Mouse (Mus musculus) hindbrain, embryonic 15.5 days (tissue): ENCODE data around the gene Atp5mpl. TPM values are rescaled to one million over a fixed set of nuclear protein-coding genes. Genes with fewer than 3 reads are reported as not detected.
"Not testable (repeated sequence)": the region's sequence is repeated elsewhere in the genome, so short reads cannot be mapped to it uniquely, and the experiment has no call there.

Source experiments
- ATAC-seq: fragments of 200-750 bp; cut with Nextera tagmentation; 2 replicates; pipeline ENCODE4 v1.8.0; 2017; ENCODE audit warnings: low read depth, moderate number of reproducible peaks, moderate TSS enrichment; ENCODE audit not compliant: low FRiP score
- H3K27ac ChIP-seq: fragments of 300-500 bp; sonication (generic); replicated peaks from 2 replicates; pipeline ENCODE4 v1.5.1; 2015; ENCODE audit warnings: mild to moderate bottlenecking, inconsistent platforms
- H3K27me3 ChIP-seq: fragments of 300-500 bp; sonication (generic); 2 replicates; pipeline ENCODE4 v1.6.1; 2015; ENCODE audit warnings: control low read depth, inconsistent platforms
- H3K36me3 ChIP-seq: fragments of 300-500 bp; sonication (generic); 2 replicates; pipeline ENCODE4 v1.6.1; 2015; ENCODE audit warnings: control low read depth, inconsistent platforms
- H3K4me1 ChIP-seq: fragments of 300-500 bp; sonication (generic); replicated peaks from 2 replicates; pipeline ENCODE4 v1.6.1; 2015; ENCODE audit warnings: control low read depth, inconsistent platforms
- H3K4me2 ChIP-seq: fragments of 300-500 bp; sonication (generic); 2 replicates; pipeline ENCODE4 v1.6.1; 2015; ENCODE audit warnings: moderate library complexity, mild to moderate bottlenecking, inconsistent platforms
- H3K4me3 ChIP-seq: fragments of 300-500 bp; sonication (generic); 2 replicates; pipeline ENCODE4 v1.5.1; 2015; ENCODE audit warnings: mild to moderate bottlenecking, inconsistent platforms
- H3K9ac ChIP-seq: fragments of 300-500 bp; sonication (generic); 2 replicates; pipeline ENCODE4 v1.6.1; 2015; ENCODE audit warnings: inconsistent platforms
- H3K9me3 ChIP-seq: fragments of 300-500 bp; sonication (generic); 2 replicates; pipeline ENCODE4 v1.6.1; 2016; ENCODE audit warnings: control low read depth, inconsistent platforms
- whole genome bisulfite sequencing: fragments of 180-500 bp; shearing (Covaris S2); methylation state at CpG from one replicate; pipeline ENCODE4 v1.1.7; 2015; 5-methylcytosine and 5-hydroxymethylcytosine counted together
- polyA plus RNA-seq: library from polyadenylated mRNA; unstranded; fragments of >200 nt; fragmentation: Nextera tagmentation; extraction: Ambion mirVana; gene quantifications from 2 replicates; pipeline ENCODE4 v1.2.1, GENCODE M21; 2015

The Atp5mpl gene
- polyA plus RNA-seq, 1 experiment from 2014 or later = 787 TPM

DNA sequence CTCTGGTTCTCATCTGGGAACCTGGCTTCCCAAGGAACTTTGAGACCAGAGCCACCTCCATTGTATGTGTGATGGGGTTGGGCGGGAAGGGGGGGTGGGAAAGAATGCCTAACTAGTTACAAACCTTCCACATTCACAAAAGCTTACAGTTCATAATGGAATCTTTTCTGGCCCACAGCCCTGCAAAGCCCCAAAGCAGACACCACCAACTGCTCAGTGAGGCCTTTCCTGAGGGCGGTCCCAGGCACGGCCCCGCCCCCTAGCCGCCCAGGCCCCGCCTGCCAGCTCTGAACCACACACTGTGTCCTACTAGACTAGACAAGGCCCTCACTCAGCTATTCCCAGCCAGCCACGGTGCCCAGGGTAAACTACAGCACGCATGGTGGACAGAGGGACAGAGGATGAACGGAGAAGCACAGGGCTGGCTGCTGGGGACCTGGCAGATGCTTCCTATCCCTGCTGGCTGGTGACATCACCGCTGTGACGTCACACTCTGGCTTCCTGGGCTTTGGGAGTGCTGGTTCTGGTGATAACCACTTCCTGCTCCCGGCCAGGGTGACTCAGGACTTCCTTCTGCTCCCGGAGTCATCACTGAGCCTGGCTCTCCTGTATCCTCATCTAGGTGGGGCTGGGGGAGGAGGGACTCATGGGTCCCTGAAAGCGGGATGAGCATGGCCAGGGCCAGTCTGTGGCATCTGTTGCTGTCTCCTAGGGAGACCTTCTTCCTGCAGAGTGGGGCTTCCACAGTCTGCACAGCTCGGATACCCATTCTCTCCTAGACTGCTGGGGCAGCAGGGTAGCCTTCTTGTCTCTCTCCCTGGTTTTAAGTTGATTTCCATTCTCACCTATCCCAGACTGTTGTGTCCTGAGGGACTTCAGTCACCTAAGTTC, 20.8 kb downstream of the Atp5mpl start:
- H3K4me1 ChIP-seq, H3K36me3 ChIP-seq, H3K27me3 ChIP-seq, H3K27ac ChIP-seq, H3K9me3 ChIP-seq, H3K4me3 ChIP-seq, H3K4me2 ChIP-seq, H3K9ac ChIP-seq: not testable (repeated sequence)
- WGBS = 64% methylated on average over 12 of the region's 15 CpGs
- ATAC-seq = 0 out of 2 replicates have a peak, but pooled peaks have one; percentile 37

DNA sequence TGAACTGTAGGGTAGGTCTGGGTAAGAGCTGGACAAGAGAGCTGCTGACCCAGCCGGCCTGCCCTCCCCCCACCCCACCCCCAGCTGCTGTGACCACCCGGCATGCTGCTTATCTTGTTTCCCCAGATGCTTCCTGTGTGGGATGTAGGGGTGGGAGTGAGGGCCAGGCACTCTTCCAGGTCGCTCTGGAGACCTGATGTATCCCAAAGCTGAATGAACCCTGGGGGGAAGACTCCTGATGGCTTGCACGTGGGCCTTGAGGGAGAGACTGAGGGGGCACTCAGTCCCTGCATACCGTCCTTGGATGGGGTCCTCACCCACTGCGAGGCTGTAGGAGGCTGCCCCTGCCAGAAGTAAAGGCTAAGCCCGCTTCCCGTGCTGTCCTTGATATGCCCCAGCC, 21.7 kb downstream of the Atp5mpl start:
- Histone ChIP-seq H3K9me3 (no peaks in the 10 kb centered on the region), H3K4me1 (no peaks in the 10 kb centered on the region; the same call in 1 of the 2 replicates), H3K27ac (0 out of 2 replicates have a peak overlapping the region, but pooled peaks have one; percentile 27), H3K4me3 (no peak overlapping the region), H3K27me3 (no peaks in the 10 kb centered on the region), H3K36me3 (no peaks in the 10 kb centered on the region), H3K4me2 (no peak overlapping the region), H3K9ac (no peak overlapping the region)
- 67% methylated on average over 8 of the region's 8 CpGs for WGBS
- 0 out of 2 replicates have a peak, but pooled peaks have one; percentile 23 for ATAC-seq

DNA sequence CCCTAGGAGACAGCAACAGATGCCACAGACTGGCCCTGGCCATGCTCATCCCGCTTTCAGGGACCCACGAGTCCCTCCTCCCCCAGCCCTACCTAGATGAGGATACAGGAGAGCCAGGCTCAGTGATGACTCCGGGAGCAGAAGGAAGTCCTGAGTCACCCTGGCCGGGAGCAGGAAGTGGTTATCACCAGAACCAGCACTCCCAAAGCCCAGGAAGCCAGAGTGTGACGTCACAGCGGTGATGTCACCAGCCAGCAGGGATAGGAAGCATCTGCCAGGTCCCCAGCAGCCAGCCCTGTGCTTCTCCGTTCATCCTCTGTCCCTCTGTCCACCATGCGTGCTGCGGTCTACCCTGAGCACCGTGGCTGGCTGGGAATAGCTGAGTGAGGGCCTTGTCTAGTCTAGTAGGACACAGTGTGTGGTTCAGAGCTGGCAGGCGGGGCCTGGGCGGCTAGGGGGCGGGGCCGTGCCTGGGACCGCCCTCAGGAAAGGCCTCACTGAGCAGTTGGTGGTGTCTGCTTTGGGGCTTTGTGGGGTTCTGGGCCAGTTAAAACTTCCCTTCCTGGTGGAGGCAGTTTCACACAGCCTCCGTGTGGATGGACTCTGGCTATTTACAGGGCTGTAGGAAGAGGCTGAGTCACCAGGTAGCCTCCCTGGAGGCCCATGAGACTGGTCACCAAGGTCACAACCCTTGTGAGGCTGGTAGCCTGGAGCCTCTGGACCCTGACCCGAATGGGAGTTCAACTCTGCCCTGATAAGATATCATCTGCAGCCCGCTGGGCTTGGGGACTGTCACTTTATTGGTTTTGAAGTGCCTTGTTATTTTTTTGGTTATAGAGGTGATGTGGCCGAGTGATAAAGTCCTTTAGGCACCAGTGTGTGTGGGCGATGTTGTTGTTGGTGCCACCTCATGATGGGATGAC, 22.5 kb downstream of the Atp5mpl start:
- H3K4me3 ChIP-seq, H3K27me3 ChIP-seq, ATAC-seq, H3K9me3 ChIP-seq, H3K4me1 ChIP-seq, H3K9ac ChIP-seq, H3K27ac ChIP-seq, H3K36me3 ChIP-seq, H3K4me2 ChIP-seq: not testable (repeated sequence)
- WGBS = 76% methylated on average over 17 of the region's 20 CpGs

DNA sequence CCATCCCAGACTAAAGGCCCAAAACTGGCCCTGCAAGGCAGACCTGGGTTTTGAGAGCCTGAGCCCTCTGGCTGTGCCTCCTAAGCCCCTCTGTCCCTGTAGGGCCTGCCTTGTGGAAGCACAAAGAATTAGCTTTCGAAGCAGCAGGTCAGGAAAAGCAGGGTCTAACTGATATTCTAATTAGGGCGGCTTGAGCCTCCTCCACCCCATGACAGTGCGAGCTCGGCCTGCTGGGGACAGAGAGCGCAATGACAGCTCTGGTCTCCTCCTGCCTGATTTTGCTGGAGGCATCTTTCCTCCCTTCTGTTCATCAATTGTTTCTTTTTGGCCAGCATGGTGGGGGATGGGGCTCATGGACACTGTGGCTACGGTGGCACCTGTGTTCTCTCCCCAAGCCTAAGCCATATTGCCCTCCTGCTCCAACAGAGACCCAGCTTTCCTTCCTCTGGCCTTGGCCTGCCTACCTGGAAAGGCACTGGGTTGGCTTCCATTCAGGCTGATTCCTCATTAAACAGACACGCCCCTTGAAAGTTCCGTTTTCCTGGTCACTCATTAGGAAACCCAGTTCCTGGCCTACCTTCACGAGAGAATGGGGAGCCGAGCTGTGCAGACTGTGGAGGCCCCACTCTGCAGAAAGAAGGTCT, 23.2 kb downstream of the Atp5mpl start:
- Histone ChIP-seq H3K4me2 (no peak overlapping the region), H3K36me3 (no peaks in the 10 kb centered on the region), H3K27ac (no peak overlapping the region), H3K4me1 (no peaks in the 10 kb centered on the region; the same call in 1 of the 2 replicates), H3K27me3 (no peaks in the 10 kb centered on the region), H3K4me3 (no peak overlapping the region), H3K9ac (no peak overlapping the region), H3K9me3 (no peaks in the 10 kb centered on the region)
- no peak for ATAC-seq
- 72% methylated on average over 10 of the region's 10 CpGs for WGBS

DNA sequence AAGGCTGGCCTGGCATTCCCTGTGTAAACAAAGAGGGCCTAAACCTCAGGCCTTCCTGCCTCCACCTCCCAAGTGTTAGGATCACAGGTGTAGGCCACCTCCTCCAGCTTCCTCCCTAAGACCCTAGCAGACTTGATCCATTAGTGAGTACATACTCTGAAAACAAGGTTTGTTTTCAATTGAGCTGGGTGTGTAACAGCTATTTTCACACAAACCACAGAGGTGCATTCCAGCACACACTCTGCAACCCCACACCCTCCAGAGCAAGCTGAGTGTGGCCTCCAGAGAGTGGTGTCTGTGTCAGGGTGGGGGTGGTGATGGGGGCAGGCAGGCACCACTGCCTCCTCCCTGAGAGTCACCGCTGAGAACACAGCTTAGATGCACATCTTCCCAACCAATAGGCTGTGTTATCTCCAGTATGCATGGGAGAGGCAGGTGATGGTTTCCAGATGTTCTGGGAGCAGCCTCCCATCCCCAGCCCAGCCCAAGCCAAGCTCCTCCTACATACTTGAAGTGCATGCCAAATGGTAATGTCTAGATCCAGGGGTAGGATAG, 28.1 kb downstream of the Atp5mpl start:
- no peak for ATAC-seq
- H3K27ac ChIP-seq = no peak overlapping the region
- WGBS = 82% methylated on average over 1 of the region's 1 CpGs

DNA sequence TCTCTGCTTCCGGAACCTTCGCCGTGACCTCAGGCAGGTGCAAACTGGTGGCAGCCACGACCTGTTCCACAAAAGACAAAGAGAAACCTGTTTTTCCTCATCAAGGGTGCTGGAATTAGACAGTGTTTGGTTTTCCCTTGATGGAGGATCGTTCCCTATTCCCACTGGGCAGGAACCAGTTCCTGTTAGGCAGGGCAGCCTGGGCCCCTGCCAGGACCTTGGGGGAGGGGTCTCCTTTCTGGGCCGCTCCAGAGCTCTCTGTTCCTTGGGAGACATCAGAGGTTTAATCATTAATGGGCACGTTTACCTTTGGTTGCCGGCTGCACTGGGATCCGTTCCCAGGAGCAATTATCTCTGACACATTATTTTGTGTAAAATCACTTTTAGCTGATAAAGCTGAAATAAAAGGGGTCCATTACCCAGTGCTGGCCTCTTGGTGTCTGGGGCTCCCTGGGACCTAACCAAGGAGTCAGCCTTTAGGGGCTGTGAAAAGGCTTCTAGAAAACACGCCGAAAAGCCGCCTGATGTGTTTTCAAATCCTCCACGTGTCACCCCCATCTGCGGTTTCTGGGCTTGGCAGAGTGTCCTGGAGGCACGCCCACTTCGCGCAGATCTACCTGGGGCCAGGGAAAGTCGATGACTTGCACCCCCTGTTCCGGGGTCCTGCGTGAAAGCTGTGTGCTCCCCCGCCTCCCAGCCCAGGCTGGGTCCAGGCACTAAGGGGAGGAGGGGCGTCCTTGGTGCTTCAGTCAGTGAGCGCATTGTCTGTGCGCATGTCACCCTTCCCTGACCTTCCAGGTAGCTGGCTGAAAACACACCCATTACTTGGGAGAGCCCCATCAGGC, 29.8 kb downstream of the Atp5mpl start:
- no peak overlapping the region for H3K27ac ChIP-seq
- peak overlapping the region; percentile 13; the same call in 1 of the 2 replicates for H3K4me2 ChIP-seq
- no peaks in the 10 kb centered on the region for H3K9me3 ChIP-seq
- ATAC-seq = no peak
- H3K27me3 ChIP-seq = no peaks in the 10 kb centered on the region
- no peak overlapping the region for H3K4me3 ChIP-seq
- H3K9ac ChIP-seq = no peak overlapping the region
- 39% methylated on average over 24 of the region's 24 CpGs for WGBS
- H3K4me1 ChIP-seq = peaks cover 9% of the 10 kb centered on the region; the same call in 1 of the 2 replicates
- no peaks in the 10 kb centered on the region for H3K36me3 ChIP-seq

More for the DNA sequence above, 28.1 kb downstream of the Atp5mpl start:
- Histone ChIP-seq H3K4me1 (peaks cover 9% of the 10 kb centered on the region; the same call in 1 of the 2 replicates), H3K36me3 (no peaks in the 10 kb centered on the region), H3K4me3 (no peak overlapping the region), H3K4me2 (no peak overlapping the region), H3K9me3 (no peaks in the 10 kb centered on the region), H3K9ac (no peak overlapping the region), H3K27me3 (no peaks in the 10 kb centered on the region)

DNA sequence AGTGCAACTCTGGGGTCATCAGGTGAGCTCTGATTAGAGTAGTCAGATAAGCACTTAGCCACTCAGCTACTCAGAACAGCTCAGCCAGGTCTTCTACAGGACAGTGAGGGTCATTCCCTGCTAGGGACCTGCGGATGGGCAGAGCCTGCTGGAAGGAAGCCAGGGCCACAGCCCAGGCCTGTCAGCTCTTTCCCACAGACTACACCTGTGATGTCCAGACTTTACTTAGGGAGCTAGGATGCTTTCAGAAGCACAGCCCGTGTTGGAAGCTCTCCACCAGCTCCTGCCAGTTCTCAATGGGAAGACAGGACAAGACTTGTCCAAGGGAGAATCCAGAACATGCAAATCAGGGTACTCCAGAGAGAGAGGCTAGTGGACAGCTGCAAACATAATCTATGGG, 32.8 kb downstream of the Atp5mpl start:
- Histone ChIP-seq H3K27ac (no peak overlapping the region), H3K36me3 (no peaks in the 10 kb centered on the region), H3K4me3 (no peak overlapping the region), H3K9ac (no peak overlapping the region), H3K4me2 (no peak overlapping the region), H3K4me1 (peaks cover 9% of the 10 kb centered on the region; the same call in 1 of the 2 replicates), H3K27me3 (no peaks in the 10 kb centered on the region), H3K9me3 (no peaks in the 10 kb centered on the region)
- no peak for ATAC-seq
- 74% methylated on average over 2 of the region's 2 CpGs for WGBS

DNA sequence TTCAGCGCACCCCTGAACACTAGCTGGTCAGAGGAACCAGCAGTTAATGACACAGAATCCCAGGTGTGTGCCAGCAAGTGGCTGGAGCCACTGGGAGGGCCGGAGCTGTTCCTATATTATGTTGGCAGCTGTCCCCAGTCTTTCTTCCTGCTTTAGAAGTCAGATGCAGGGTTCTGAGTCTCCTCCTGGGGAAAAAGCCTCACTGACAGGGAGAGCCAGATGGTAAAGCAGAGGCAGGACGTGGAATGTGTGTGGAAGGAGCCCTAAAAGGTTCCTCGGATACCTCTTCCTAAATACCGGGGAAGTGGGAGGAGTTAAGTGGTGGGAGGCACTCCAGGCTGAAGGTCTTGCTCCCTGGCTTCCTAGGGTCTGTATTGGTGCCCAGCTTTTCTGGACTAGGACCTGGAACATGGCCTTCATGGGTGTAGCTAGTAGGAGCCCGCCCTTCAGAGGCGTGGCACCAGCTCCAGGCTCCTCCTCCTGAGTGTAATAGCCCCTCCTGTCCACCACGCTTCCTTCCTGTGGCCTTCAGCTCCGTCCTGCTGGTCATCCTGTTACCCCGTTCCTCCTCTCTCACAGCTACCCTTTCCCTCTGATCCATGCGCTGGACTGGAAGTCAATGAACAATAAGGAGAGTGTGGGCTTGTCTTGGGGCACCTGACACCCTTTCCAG, 33.6 kb downstream of the Atp5mpl start:
- Histone ChIP-seq H3K9me3 (no peaks in the 10 kb centered on the region), H3K4me3 (no peak overlapping the region), H3K36me3 (no peaks in the 10 kb centered on the region), H3K4me2 (no peak overlapping the region), H3K27ac (no peak overlapping the region), H3K9ac (no peak overlapping the region), H3K4me1 (peaks cover 9% of the 10 kb centered on the region; the same call in 1 of the 2 replicates), H3K27me3 (no peaks in the 10 kb centered on the region)
- WGBS = 66% methylated on average over 11 of the region's 11 CpGs
- ATAC-seq = no peak

DNA sequence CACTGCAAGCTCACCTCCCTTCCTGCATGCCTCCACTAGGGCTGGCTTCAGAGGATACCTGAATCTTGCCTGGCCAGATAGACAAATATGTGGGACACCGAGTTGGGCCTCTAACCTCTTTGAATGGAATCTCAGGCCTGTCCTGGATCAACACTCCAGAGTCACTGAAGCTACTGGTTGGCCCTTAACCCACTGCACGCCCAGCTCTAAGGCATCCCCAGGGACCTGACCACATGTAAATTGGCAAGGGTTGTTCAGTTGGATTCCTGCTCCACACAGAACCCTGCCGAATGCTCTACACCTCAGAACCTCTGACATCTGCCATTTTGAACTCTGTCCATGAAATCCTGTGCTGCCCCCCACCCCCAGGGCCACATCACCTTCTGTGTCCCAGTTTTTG, 34.3 kb downstream of the Atp5mpl start:
- Histone ChIP-seq H3K27me3 (no peaks in the 10 kb centered on the region), H3K4me3 (no peak overlapping the region), H3K9ac (no peak overlapping the region), H3K4me2 (no peak overlapping the region), H3K4me1 (peaks cover 9% of the 10 kb centered on the region; the same call in 1 of the 2 replicates), H3K9me3 (no peaks in the 10 kb centered on the region), H3K36me3 (no peaks in the 10 kb centered on the region), H3K27ac (no peak overlapping the region)
- no peak for ATAC-seq
- WGBS = 80% methylated on average over 3 of the region's 3 CpGs

DNA sequence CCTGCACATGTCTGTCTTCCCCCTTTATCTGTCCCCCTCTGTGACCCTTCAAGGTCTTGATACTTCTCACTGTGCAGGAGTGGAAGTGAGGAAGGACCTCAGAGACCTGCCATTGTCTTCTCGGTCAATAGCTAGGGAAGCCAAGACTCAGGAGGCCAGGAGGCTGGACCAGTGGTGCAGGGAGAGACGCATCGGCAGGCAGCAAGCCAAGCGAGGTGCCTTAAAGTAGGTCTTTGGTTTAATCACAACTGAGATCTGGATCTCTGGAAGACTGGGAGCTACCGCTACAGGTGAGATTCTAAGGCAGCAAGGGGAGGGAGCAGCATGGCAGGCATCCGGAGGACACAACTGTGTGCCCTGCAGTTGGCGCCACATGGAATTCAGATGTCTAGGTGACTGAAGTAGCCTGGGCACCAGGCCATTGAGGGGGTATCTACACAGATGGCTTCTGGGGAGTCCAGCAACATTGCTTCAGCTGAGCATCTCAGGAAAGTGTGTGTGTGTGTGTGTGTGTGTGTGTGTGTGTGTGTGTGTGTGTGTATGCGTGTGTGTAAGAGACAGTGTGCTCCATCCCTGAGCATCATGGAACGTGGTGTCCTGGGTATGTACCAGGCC, 35.3 kb downstream of the Atp5mpl start:
- H3K4me3 ChIP-seq = no peak overlapping the region
- H3K9me3 ChIP-seq = no peaks in the 10 kb centered on the region
- H3K27ac ChIP-seq = no peak overlapping the region
- H3K4me2 ChIP-seq = no peak overlapping the region
- H3K4me1 ChIP-seq = 0 out of 2 replicates have a peak, but pooled peaks cover 2% of the 10 kb centered on the region
- no peak for ATAC-seq
- H3K36me3 ChIP-seq = no peaks in the 10 kb centered on the region
- no peak overlapping the region for H3K9ac ChIP-seq
- 87% methylated on average over 9 of the region's 9 CpGs for WGBS
- no peaks in the 10 kb centered on the region for H3K27me3 ChIP-seq
